Mouse (Mus musculus) forebrain, embryonic 12.5 days (tissue): ENCODE measurements around the gene Gm21310. TPM values are rescaled to one million over a fixed set of nuclear protein-coding genes. Genes with fewer than 3 reads are reported as not detected.
"Not testable (repeated sequence)": the region's sequence is repeated elsewhere in the genome, so short reads cannot be mapped to it uniquely, and the experiment has no call there.

Experiments used
- ATAC-seq: fragments of 200-750 bp; cut with Nextera tagmentation; 2 replicates; pipeline ENCODE4 v1.8.0; 2017; ENCODE audit warnings: moderate TSS enrichment; ENCODE audit not compliant: low FRiP score
- H3K27ac ChIP-seq: fragments of 300-500 bp; sonication (generic); 2 replicates; pipeline ENCODE4 v1.5.1; 2016; ENCODE audit warnings: mild to moderate bottlenecking
- H3K27me3 ChIP-seq: fragments of 300-500 bp; sonication (generic); 2 replicates; pipeline ENCODE4 v1.6.1; 2016; ENCODE audit warnings: mild to moderate bottlenecking
- H3K36me3 ChIP-seq: fragments of 300-500 bp; sonication (generic); replicated peaks from 2 replicates; pipeline ENCODE4 v1.6.1; 2016; ENCODE audit warnings: mild to moderate bottlenecking
- H3K4me1 ChIP-seq: fragments of 300-500 bp; sonication (generic); 2 replicates; pipeline ENCODE4 v1.6.1; 2016
- H3K4me2 ChIP-seq: fragments of 300-500 bp; sonication (generic); 2 replicates; pipeline ENCODE4 v1.6.1; 2016; ENCODE audit warnings: mild to moderate bottlenecking, moderate library complexity
- H3K4me3 ChIP-seq: fragments of 300-500 bp; sonication (generic); replicated peaks from 2 replicates; pipeline ENCODE4 v1.5.1; 2016; ENCODE audit warnings: mild to moderate bottlenecking
- H3K9ac ChIP-seq: fragments of 300-500 bp; sonication (generic); 2 replicates; pipeline ENCODE4 v1.6.1; 2016; ENCODE audit warnings: mild to moderate bottlenecking
- H3K9me3 ChIP-seq: fragments of 300-500 bp; sonication (generic); 2 replicates; pipeline ENCODE4 v1.6.1; 2016
- polyA plus RNA-seq: library from polyadenylated mRNA; unstranded; fragments of >200 nt; fragmentation: Nextera tagmentation; extraction: Ambion mirVana; gene quantifications from 2 replicates; pipeline ENCODE4 v1.2.1, GENCODE M21; 2016

Gm21310 gene
- not detected in 2 replicates for polyA plus RNA-seq

DNA sequence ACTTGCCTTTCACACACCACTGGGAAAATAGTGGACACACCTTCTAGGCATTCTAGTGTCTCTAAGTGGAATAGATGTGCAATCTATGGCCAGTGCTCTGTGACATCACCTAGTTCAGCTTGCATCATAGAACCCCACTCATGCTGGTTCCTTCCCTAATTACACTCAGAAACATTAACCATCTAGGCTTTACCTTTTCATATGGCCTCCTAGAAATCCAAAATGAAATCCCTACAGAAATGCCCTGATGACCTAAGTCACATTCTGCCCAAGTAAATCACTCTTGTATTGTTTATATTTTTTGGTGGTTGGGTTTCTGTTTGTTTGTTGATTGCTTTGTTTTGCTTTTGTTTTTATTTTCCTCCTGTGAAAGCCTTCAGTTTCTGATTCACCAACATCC is at the start of gene Gm21310:
Gm21310 (minus strand) TSS at position 101 of the 400 bp plus-strand sequence.
- H3K9me3 ChIP-seq, H3K27me3 ChIP-seq, H3K4me1 ChIP-seq, H3K9ac ChIP-seq, ATAC-seq, H3K4me3 ChIP-seq, H3K27ac ChIP-seq, H3K36me3 ChIP-seq, H3K4me2 ChIP-seq: not testable (repeated sequence)

Other genes with a start within 250 kb of the Gm21310 start
- gene Gm20834, start 177.4 kb upstream of the Gm21310 start, polyA plus RNA-seq: not detected in 2 replicates